Mouse (Mus musculus): ENCODE data around the gene Tgif2lx1. TPM values are rescaled to one million over a fixed set of nuclear protein-coding genes. Genes with fewer than 3 reads are reported as not detected.
"Not testable (repeated sequence)": the region's sequence is repeated elsewhere in the genome, so short reads cannot be mapped to it uniquely, and the experiment has no call there.

The Tgif2lx1 gene
- polyA plus RNA-seq (2017; shearing (Covaris generic)) = not detected

GRCm38 (mm10) chrX:118480637-118481036 is at the start of gene Tgif2lx1:
Gene Tgif2lx1 (minus strand): TSS chrX:118480737.
- not testable (repeated sequence) for ATAC-seq

Other genes with a start within 250 kb of the Tgif2lx1 start
- not detected for gene Tgif2lx2, start 53.5 kb downstream of the Tgif2lx1 start, polyA plus RNA-seq (2017; shearing (Covaris generic))

All from CD4-positive, CD25-positive, alpha-beta regulatory T cell, adult 4 months (primary cell).